Mouse (Mus musculus) adrenal gland, postnatal 25 days (tissue): ENCODE data around the gene Spred3. TPM values are rescaled to one million over a fixed set of nuclear protein-coding genes. Genes with fewer than 3 reads are reported as not detected.
"Not testable (repeated sequence)": the region's sequence is repeated elsewhere in the genome, so short reads cannot be mapped to it uniquely, and the experiment has no call there.

Experiments used
- DNase-seq: peaks from one replicate; pipeline ENCODE4 v3.0.0; 2021; ENCODE audit warnings: mixed read lengths
- total RNA-seq: library from RNA; stranded (reverse); gene quantifications from 2 replicates; pipeline ENCODE4 v1.2.3, GENCODE M21; 2021

Spred3 gene
- total RNA-seq, 1 experiment from 2014 or later = 11.0 TPM

GRCm38 (mm10) chr7:29168791-29169230 is 1.4 kb downstream of the Spred3 start:
- peak; percentile 15 for DNase-seq

- DNase-seq = no peak
Observed at GRCm38 (mm10) chr7:29168121-29168695, 2.0 kb downstream of the Spred3 start.

- no peak for DNase-seq
Observed at GRCm38 (mm10) chr7:29167656-29168055, 2.6 kb downstream of the Spred3 start.

- no peak for DNase-seq
Observed at GRCm38 (mm10) chr7:29162750-29163525, 7.3 kb downstream of the Spred3 start.

- no peak for DNase-seq
Observed at GRCm38 (mm10) chr7:29162294-29162693, 7.9 kb downstream of the Spred3 start.

GRCm38 (mm10) chr7:29158264-29158663 is 11.9 kb downstream of the Spred3 start:
- DNase-seq = no peak

GRCm38 (mm10) chr7:29155838-29156782 is 14.1 kb downstream of the Spred3 start, which contains the start of gene Fam98c:
Fam98c (minus strand) TSS chr7:29156234.
- DNase-seq = peak; percentile 85

- peak; percentile 93 for DNase-seq
Observed at GRCm38 (mm10) chr7:29155196-29155837, 14.9 kb downstream of the Spred3 start.

GRCm38 (mm10) chr7:29154018-29154720 is 16.0 kb downstream of the Spred3 start:
- DNase-seq = no peak

- DNase-seq = no peak
Observed at GRCm38 (mm10) chr7:29151486-29151885, 18.7 kb downstream of the Spred3 start.

- DNase-seq = no peak
Observed at GRCm38 (mm10) chr7:29148771-29149170, 21.4 kb downstream of the Spred3 start.

- no peak for DNase-seq
Observed at GRCm38 (mm10) chr7:29146625-29147367, 23.4 kb downstream of the Spred3 start.

- DNase-seq = no peak
Observed at GRCm38 (mm10) chr7:29144006-29144405, 26.2 kb downstream of the Spred3 start.

GRCm38 (mm10) chr7:29141416-29141815 is 28.8 kb downstream of the Spred3 start:
- DNase-seq = no peak

GRCm38 (mm10) chr7:29139237-29139636 is 31.0 kb downstream of the Spred3 start:
- DNase-seq = not testable (repeated sequence)

- DNase-seq = peak; percentile 42
Observed at GRCm38 (mm10) chr7:29137429-29137828, 32.8 kb downstream of the Spred3 start.

GRCm38 (mm10) chr7:29134693-29135386 is 35.4 kb downstream of the Spred3 start, which contains the start of gene Rasgrp4:
Rasgrp4 (plus strand) TSS chr7:29134851.
- no peak for DNase-seq

GRCm38 (mm10) chr7:29134230-29134629 is 36.0 kb downstream of the Spred3 start:
- DNase-seq = no peak

GRCm38 (mm10) chr7:29128725-29129124 is 41.5 kb downstream of the Spred3 start:
- no peak for DNase-seq
